Mouse (Mus musculus) kidney, postnatal 14 days (tissue): ENCODE data around the gene Fbxl19.
A peak's percentile ranks its signal among the peaks of the same experiment; 100 is the strongest.

Source experiments
- DNase-seq: peaks from one replicate; pipeline ENCODE4 v3.0.0; 2022; ENCODE audit warnings: mixed read lengths

Fbxl19 gene

GRCm38 (mm10) chr7:127808821-127809220, 64.5 kb downstream of the Fbxl19 start:
- no peak for DNase-seq

- DNase-seq = no peak
These were observed 65.5 kb downstream of the Fbxl19 start for GRCm38 (mm10) chr7:127809846-127810245.

GRCm38 (mm10) chr7:127810650-127811049, 66.3 kb downstream of the Fbxl19 start:
- no peak for DNase-seq

- no peak for DNase-seq
These were observed 66.9 kb downstream of the Fbxl19 start for GRCm38 (mm10) chr7:127811240-127811639.

GRCm38 (mm10) chr7:127812292-127812691, 67.9 kb downstream of the Fbxl19 start:
- no peak for DNase-seq

- peak; percentile 26 for DNase-seq
These were observed 69.5 kb downstream of the Fbxl19 start for GRCm38 (mm10) chr7:127813821-127814220.

- DNase-seq = peak; percentile 65
These were observed 70.0 kb downstream of the Fbxl19 start for GRCm38 (mm10) chr7:127814241-127814921.

- no peak for DNase-seq
These were observed 70.8 kb downstream of the Fbxl19 start for GRCm38 (mm10) chr7:127815116-127815665.

- peak; percentile 75 for DNase-seq
These were observed 71.8 kb downstream of the Fbxl19 start for GRCm38 (mm10) chr7:127815954-127816821.

- no peak for DNase-seq
These were observed 72.7 kb downstream of the Fbxl19 start for GRCm38 (mm10) chr7:127817053-127817452.

GRCm38 (mm10) chr7:127817776-127818175, 73.4 kb downstream of the Fbxl19 start:
- DNase-seq = no peak
